Mouse (Mus musculus): ENCODE results near the gene Rtkn.

GRCm38 (mm10) chr6:83171063-83171462 lies 35.8 kb downstream of the Rtkn start:
- TF ChIP-seq POLR2A (IDR thresholded peaks at IDR 0.05; ENCODE audit: low read depth, low read length) (no peak), CTCF (IDR thresholded peaks at IDR 0.05; ENCODE audit: borderline replicate concordance, insufficient read depth, low read length) (no peak)

All from embryonic fibroblast, embryonic 13.5 days (primary cell).